10 mouse cellular contexts compared by ENCODE assay signal in the genomic region with DNA sequence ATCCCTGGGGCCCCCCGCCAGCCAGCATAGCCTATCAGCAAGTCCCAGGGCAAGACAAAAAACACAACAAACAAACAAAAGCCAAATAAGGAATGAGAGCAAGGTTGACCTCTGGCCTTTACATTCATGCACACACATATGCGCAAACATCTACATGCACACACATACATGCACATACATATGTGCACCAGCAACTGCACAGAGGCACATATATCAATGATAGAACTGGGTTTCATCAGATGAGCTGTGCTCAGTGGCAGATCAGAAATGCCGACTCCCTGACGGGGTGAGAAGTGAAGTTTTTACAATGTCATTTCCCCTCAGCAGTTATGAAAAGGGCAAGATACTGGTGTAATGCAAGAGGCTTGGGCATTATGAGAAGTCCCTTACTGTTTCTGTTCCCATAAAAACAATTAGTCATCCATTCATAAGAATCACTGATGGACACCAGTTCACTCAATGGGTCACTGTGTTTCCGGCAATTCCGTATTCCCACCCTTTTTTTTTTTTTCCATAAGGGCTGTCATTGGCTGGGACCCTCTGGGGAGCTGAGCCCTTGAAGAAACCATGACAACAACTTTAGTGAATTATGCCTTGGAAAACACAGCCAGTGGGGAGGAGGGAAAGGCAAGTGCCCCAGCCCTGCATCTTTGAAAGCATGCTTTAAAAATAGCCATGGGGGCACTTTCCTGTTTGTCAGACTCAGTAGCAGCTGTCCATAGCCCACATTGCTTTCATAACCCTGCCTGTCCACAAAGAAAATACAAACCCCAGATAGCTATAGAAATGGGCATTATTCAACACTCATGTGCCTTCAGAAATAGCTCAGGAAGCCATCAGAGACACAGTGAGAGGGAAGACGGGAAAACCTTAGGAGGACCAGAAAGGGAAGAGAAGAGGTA.
A peak's percentile ranks its signal among the peaks of the same experiment; 100 is the strongest.
DNase-seq lines count a peak whose midpoint lies in the region; ATAC-seq and TF ChIP-seq lines count a peak whose summit lies in the region.
"Had no signal": no experiment of that assay in that cellular context is flagged by ENCODE, and none has a peak within 500 bp of the region (broad histone marks: within the 10 kb centered on the region; RNA-seq: fewer than 3 reads in every experiment).

No protein-coding gene starts in this region.

- peak; percentile 25 for DNase-seq in embryo, embryonic 10 days (ENCODE audit: low spot score)
- no peak for DNase-seq in embryo, embryonic 9.5 days (ENCODE audit: extremely low spot score)
- peak; percentile 6 for DNase-seq in 3T3-L1 (ENCODE audit: low read depth, low spot score)
- peak; percentile 54 for DNase-seq in kidney, postnatal 0 days (ENCODE audit: low spot score)
- no peak for DNase-seq in left cerebral cortex, adult 8-10 months (ENCODE audit: low spot score in 2 of 2)
- DNase-seq in cerebellum, postnatal 25 days = no peak
- no peak for DNase-seq in thymus, postnatal 0 days (ENCODE audit: low spot score)
- DNase-seq: cerebellum, adult 8-10 months; gastrocnemius, postnatal 36 days had no signal

- no peaks in the 10 kb centered on the region for H3K27me3 ChIP-seq in heart, embryonic 14.5 days (ENCODE audit: control insufficient read depth, insufficient read depth, low read length)
- no peaks in the 10 kb centered on the region for H3K27me3 ChIP-seq in kidney, postnatal 0 days (ENCODE audit: insufficient read depth, low read length)

- H3K4me1 ChIP-seq in heart, embryonic 14.5 days (ENCODE audit: control insufficient read depth in 2 of 2, insufficient read depth in 2 of 2, low read length in 2 of 2) = peaks cover 3 to 23% of the 10 kb centered on the region in 2 experiments; a peak in 3 of 4 replicates
- H3K4me1 ChIP-seq in kidney, postnatal 0 days (replicated peaks; ENCODE audit: insufficient read depth, low read length) = no peaks in the 10 kb centered on the region

- H3K4me2 ChIP-seq in heart, embryonic 14.5 days (ENCODE audit: low read length) = no peak overlapping the region
- no peak overlapping the region for H3K4me2 ChIP-seq in kidney, postnatal 0 days (ENCODE audit: low read length)

- no peak overlapping the region for H3K4me3 ChIP-seq in heart, embryonic 14.5 days (ENCODE audit: control insufficient read depth in 1 of 2, insufficient read depth in 1 of 2, low read depth in 1 of 2, low read length in 2 of 2)
- H3K4me3 ChIP-seq in kidney, postnatal 0 days (replicated peaks; ENCODE audit: low read depth, low read length) = no peak overlapping the region

- H3K36me3 ChIP-seq in heart, embryonic 14.5 days (ENCODE audit: control insufficient read depth, insufficient read depth, low read length) = no peaks in the 10 kb centered on the region
- no peaks in the 10 kb centered on the region for H3K36me3 ChIP-seq in kidney, postnatal 0 days (ENCODE audit: insufficient read depth, low read length)

- H3K27ac ChIP-seq in heart, embryonic 14.5 days (replicated peaks in 1 of 2; ENCODE audit: control insufficient read depth in 1 of 2, insufficient read depth in 1 of 2, low read depth in 2 of 2, low read length in 2 of 2) = 0 out of 4 replicates have a peak overlapping the region, but pooled peaks of 1 of the 2 experiments have one; percentile 34
- 0 out of 2 replicates have a peak overlapping the region, but pooled peaks have one; percentile 19 for H3K27ac ChIP-seq in kidney, postnatal 0 days

- ATAC-seq in heart, embryonic 14.5 days (ENCODE audit: insufficient number of reproducible peaks, insufficient read depth, low FRiP score, low read depth) = 0 out of 2 replicates have a peak, but pooled peaks have one; percentile 13
- ATAC-seq in kidney, postnatal 0 days (replicated peaks; ENCODE audit: low FRiP score, low read depth) = peak; percentile 73; the same call in 1 of the 2 replicates

- H3K9ac ChIP-seq in heart, embryonic 14.5 days (ENCODE audit: low read length) = no peak overlapping the region
- no peak overlapping the region for H3K9ac ChIP-seq in kidney, postnatal 0 days (ENCODE audit: low read depth, low read length)

- no peaks in the 10 kb centered on the region for H3K9me3 ChIP-seq in heart, embryonic 14.5 days (ENCODE audit: control insufficient read depth, low read length)
- no peaks in the 10 kb centered on the region for H3K9me3 ChIP-seq in kidney, postnatal 0 days (replicated peaks; ENCODE audit: low read length)

- WGBS in heart, embryonic 14.5 days = 60% methylated on average over 7 of the region's 7 CpGs
- WGBS in kidney, postnatal 0 days = 51% methylated on average over 7 of the region's 7 CpGs

- no peak for TF ChIP-seq CTCF in kidney, postnatal 0 days (IDR thresholded peaks at IDR 0.05; ENCODE audit: low read depth)

Comparison
In these comparisons a context has a peak if more than half of its experiments do, and no peak if none do; other contexts are left out.
1. DNase-seq: peak in embryo, embryonic 10 days (single experiment), 3T3-L1 (single experiment) and kidney, postnatal 0 days (single experiment); none in embryo, embryonic 9.5 days (single experiment), left cerebral cortex, adult 8-10 months (0 of 2), cerebellum, postnatal 25 days (0 of 2) and thymus, postnatal 0 days (single experiment).